Comparison of ENCODE assay signal across 8 mouse cellular contexts in genomic region chr2:71528014-71528713, GRCm38 (mm10). TPM values are rescaled to one million over a fixed set of nuclear protein-coding genes. Genes with fewer than 3 reads are reported as not detected.
DNase-seq lines count a peak whose midpoint lies in the region; ATAC-seq and TF ChIP-seq lines count a peak whose summit lies in the region.

Gene Dlx1, plus strand, starts transcription at chr2:71528113.

- peaks cover 47% of the 10 kb centered on the region for H3K27me3 ChIP-seq in liver, adult 2 months (ENCODE audit: control insufficient read depth, insufficient read depth, low read length)
- peaks cover 82% of the 10 kb centered on the region for H3K27me3 ChIP-seq in embryonic facial prominence, embryonic 12.5 days
- peaks cover 90% of the 10 kb centered on the region for H3K27me3 ChIP-seq in hindbrain, embryonic 15.5 days
- H3K27me3 ChIP-seq in liver, embryonic 16.5 days (ENCODE audit: control insufficient read depth, insufficient read depth, low read depth, low read length) = peaks cover 97% of the 10 kb centered on the region

- H3K36me3 ChIP-seq in liver, adult 2 months (ENCODE audit: control insufficient read depth, insufficient read depth, low read length) = no peaks in the 10 kb centered on the region
- H3K36me3 ChIP-seq in embryonic facial prominence, embryonic 12.5 days = no peaks in the 10 kb centered on the region
- H3K36me3 ChIP-seq in hindbrain, embryonic 15.5 days = no peaks in the 10 kb centered on the region
- no peaks in the 10 kb centered on the region for H3K36me3 ChIP-seq in liver, embryonic 16.5 days (ENCODE audit: control insufficient read depth, insufficient read depth)

- peak within 1 kb of the TSS; percentile 82 for H3K4me2 ChIP-seq in embryonic facial prominence, embryonic 12.5 days (replicated peaks)
- peak within 1 kb of the TSS; percentile 56 for H3K4me2 ChIP-seq in hindbrain, embryonic 15.5 days
- peak within 1 kb of the TSS; percentile 83 for H3K4me2 ChIP-seq in liver, embryonic 16.5 days (ENCODE audit: low read depth, low read length)

- H3K27ac ChIP-seq in liver, adult 2 months (replicated peaks; ENCODE audit: insufficient read depth, low read depth, low read length) = no peak within 1 kb of the TSS
- H3K27ac ChIP-seq in embryonic facial prominence, embryonic 12.5 days = peak within 1 kb of the TSS; percentile 88
- no peak within 1 kb of the TSS for H3K27ac ChIP-seq in hindbrain, embryonic 15.5 days (replicated peaks)
- H3K27ac ChIP-seq in liver, embryonic 16.5 days (ENCODE audit: low read length) = no peak within 1 kb of the TSS

- TF ChIP-seq POLR2A in liver, adult 2 months (IDR thresholded peaks at IDR 0.05; ENCODE audit: extremely low read depth, insufficient read depth, low read length) = no peak

- H3K4me3 ChIP-seq in liver, adult 2 months (ENCODE audit: insufficient read depth, low read depth, low read length) = peak within 1 kb of the TSS; percentile 51; the same call in 1 of the 2 replicates
- peak within 1 kb of the TSS; percentile 43 for H3K4me3 ChIP-seq in embryonic facial prominence, embryonic 12.5 days
- peak within 1 kb of the TSS; percentile 29 for H3K4me3 ChIP-seq in hindbrain, embryonic 15.5 days
- H3K4me3 ChIP-seq in liver, embryonic 16.5 days (ENCODE audit: low read depth, low read length) = peak within 1 kb of the TSS; percentile 57

- intact Hi-C loops in gastrocnemius, postnatal 14 days (cut with DNase I; ENCODE audit: low total_unique reads) = no loop called here

- no peak for DNase-seq in liver, adult 2 months (ENCODE audit: extremely low read depth, low read depth, low spot score)
- DNase-seq in liver = no peak
- DNase-seq in spleen, postnatal 4 days (ENCODE audit: low spot score in 2 of 2) = no peak
- DNase-seq in gastrocnemius, postnatal 14 days = no peak

- H3K79me2 ChIP-seq in liver, adult 2 months (ENCODE audit: control insufficient read depth, insufficient read depth, low read length) = no peaks in the 10 kb centered on the region

- H3K4me1 ChIP-seq in liver, adult 2 months (ENCODE audit: control insufficient read depth, insufficient read depth, low read length) = 0 out of 2 replicates have a peak, but pooled peaks cover 3% of the 10 kb centered on the region
- 0 out of 2 replicates have a peak, but pooled peaks cover 13% of the 10 kb centered on the region for H3K4me1 ChIP-seq in embryonic facial prominence, embryonic 12.5 days
- H3K4me1 ChIP-seq in hindbrain, embryonic 15.5 days (replicated peaks) = peaks cover 9% of the 10 kb centered on the region
- peaks cover 14% of the 10 kb centered on the region for H3K4me1 ChIP-seq in liver, embryonic 16.5 days (ENCODE audit: control insufficient read depth, low read depth, low read length)

- no peak for TF ChIP-seq CTCF in liver, adult 2 months (IDR thresholded peaks at IDR 0.05; ENCODE audit: low read depth, low read length)

- WGBS in liver, adult 2 months = 6% methylated on average over 26 of the region's 26 CpGs
- WGBS in embryonic facial prominence, embryonic 12.5 days = under 1% methylated on average over 26 of the region's 26 CpGs
- WGBS in hindbrain, embryonic 15.5 days = under 1% methylated on average over 26 of the region's 26 CpGs
- WGBS in liver, embryonic 16.5 days (ENCODE audit: insufficient replicate concordance) = 3% methylated on average over 26 of the region's 26 CpGs

- no peak within 1 kb of the TSS for H3K9ac ChIP-seq in liver, adult 2 months (ENCODE audit: low read depth, low read length)
- peak within 1 kb of the TSS; percentile 79 for H3K9ac ChIP-seq in embryonic facial prominence, embryonic 12.5 days
- H3K9ac ChIP-seq in hindbrain, embryonic 15.5 days = no peak within 1 kb of the TSS
- no peak within 1 kb of the TSS for H3K9ac ChIP-seq in liver, embryonic 16.5 days (ENCODE audit: low read depth, low read length)

- H3K9me3 ChIP-seq in embryonic facial prominence, embryonic 12.5 days = no peaks in the 10 kb centered on the region
- H3K9me3 ChIP-seq in hindbrain, embryonic 15.5 days = no peaks in the 10 kb centered on the region
- H3K9me3 ChIP-seq in liver, embryonic 16.5 days (replicated peaks; ENCODE audit: control insufficient read depth, low read length) = no peaks in the 10 kb centered on the region

- no peak for ATAC-seq in embryonic facial prominence, embryonic 12.5 days (ENCODE audit: insufficient number of reproducible peaks, insufficient read depth, low FRiP score, low TSS enrichment)
- ATAC-seq in hindbrain, embryonic 15.5 days (ENCODE audit: low FRiP score, low read depth) = no peak
- ATAC-seq in liver, embryonic 16.5 days (ENCODE audit: low read depth) = no peak
- no peak for ATAC-seq in megakaryocyte-erythroid progenitor cell, adult 5-6 weeks (replicated peaks; ENCODE audit: low FRiP score, low TSS enrichment, poor library complexity, severe bottlenecking)

RNA-seq across cellular contexts. Expression of gene Dlx1, which starts in this region (rescaled TPM):
- not detected in 2 replicates for total RNA-seq in liver, adult 2 months (2014; rRNA removed)
- polyA plus RNA-seq in liver, adult 2 months (2012; rRNA removed) = not detected in 2 replicates
- polyA plus RNA-seq in embryonic facial prominence, embryonic 12.5 days (2016; fragmentation: Nextera tagmentation; extraction: Ambion mirVana) = 65.4 and 87.0 TPM in 2 replicates
- 0.38 and 6.9 TPM in 2 replicates for polyA plus RNA-seq in hindbrain, embryonic 15.5 days (2015; fragmentation: Nextera tagmentation; extraction: Ambion mirVana)
- polyA plus RNA-seq in liver, embryonic 16.5 days (2015; fragmentation: Nextera tagmentation; extraction: Ambion mirVana) = 0.06 TPM in 1 of 2 replicates, not detected in the other
- total RNA-seq in megakaryocyte-erythroid progenitor cell, adult 5-6 weeks (2014; fragmentation: Nextera tagmentation) = not detected in 2 replicates
- 0.19 TPM in 1 of 2 replicates, not detected in the other for total RNA-seq in megakaryocyte-erythroid progenitor cell, adult 5-6 weeks (2017)
- total RNA-seq in gastrocnemius, postnatal 14 days (2021) = under 1 TPM in 1 of 2 experiments, not detected in 1; 0.09 TPM
